Comparison of ENCODE assay signal across 15 mouse cellular contexts in the genomic region with DNA sequence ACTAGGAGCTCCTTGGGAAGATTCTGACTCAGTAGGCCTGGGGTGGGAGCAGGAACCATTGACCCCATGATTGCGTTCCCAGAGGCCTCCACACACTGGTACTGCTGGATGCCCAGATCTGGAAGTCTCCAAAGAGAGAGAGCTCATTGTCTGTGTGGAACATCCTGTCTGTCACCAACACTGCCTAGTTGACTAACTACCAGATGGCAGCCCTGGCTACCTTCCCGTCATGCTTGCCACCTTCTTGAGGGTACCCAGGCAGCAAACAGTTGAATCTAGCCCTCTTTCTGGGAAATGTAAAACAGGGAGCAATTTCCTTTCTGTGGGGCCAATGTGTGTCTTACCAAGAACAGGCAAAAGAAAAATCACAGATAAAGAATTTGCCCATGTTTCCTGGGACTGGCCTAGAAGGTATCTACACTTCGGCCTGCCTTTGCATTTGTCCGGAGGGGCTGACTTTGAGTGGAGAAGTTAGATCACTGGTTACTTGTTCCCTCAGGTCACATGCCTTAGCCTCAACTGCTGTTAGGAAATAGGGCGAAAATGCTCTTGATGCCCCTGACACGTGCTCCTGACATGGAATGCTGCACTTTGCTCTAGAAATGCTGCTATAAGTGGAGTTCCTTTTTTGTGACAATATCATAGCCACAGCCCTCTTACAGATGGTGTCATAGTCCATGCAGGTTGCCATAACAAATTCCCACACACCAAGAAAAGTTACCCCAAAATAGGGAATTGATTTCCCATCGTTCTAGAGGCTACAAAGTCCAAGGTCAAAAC. TPM values are rescaled to one million over a fixed set of nuclear protein-coding genes. Genes with fewer than 3 reads are reported as not detected.
DNase-seq lines count a peak whose midpoint lies in the region; ATAC-seq lines count a peak whose summit lies in the region.
"Had no signal": no experiment of that assay in that cellular context is flagged by ENCODE, and none has a peak within 500 bp of the region (broad histone marks: within the 10 kb centered on the region; RNA-seq: fewer than 3 reads in every experiment).

No protein-coding gene starts in this region.

- no peak for ATAC-seq in midbrain, embryonic 11.5 days (ENCODE audit: low FRiP score)
- no peak for ATAC-seq in midbrain, embryonic 16.5 days

- H3K36me3 ChIP-seq in midbrain, embryonic 11.5 days (ENCODE audit: control insufficient read depth, insufficient read depth, low read length), result no peaks in the 10 kb centered on the region
- no peaks in the 10 kb centered on the region for H3K36me3 ChIP-seq in midbrain, embryonic 16.5 days (ENCODE audit: control insufficient read depth, insufficient read depth, low read length)
- H3K36me3 ChIP-seq: embryonic facial prominence, embryonic 12.5 days; midbrain, embryonic 10.5 days had no signal

- no peaks in the 10 kb centered on the region for H3K27me3 ChIP-seq in midbrain, embryonic 11.5 days (ENCODE audit: control insufficient read depth, insufficient read depth, low read length)
- H3K27me3 ChIP-seq in midbrain, embryonic 16.5 days (ENCODE audit: control insufficient read depth, insufficient read depth, low read depth, low read length), result no peaks in the 10 kb centered on the region
- H3K27me3 ChIP-seq: embryonic facial prominence, embryonic 12.5 days had no signal

- WGBS in midbrain, embryonic 11.5 days, result 93% methylated on average over 7 of the region's 7 CpGs
- 96% methylated on average over 7 of the region's 7 CpGs for WGBS in midbrain, embryonic 16.5 days

- H3K9ac ChIP-seq in midbrain, embryonic 11.5 days (ENCODE audit: low read length), result no peak overlapping the region
- no peak overlapping the region for H3K9ac ChIP-seq in midbrain, embryonic 16.5 days (ENCODE audit: low read depth, low read length)
- H3K9ac ChIP-seq: embryonic facial prominence, embryonic 12.5 days; lung, embryonic 14.5 days had no signal

- H3K27ac ChIP-seq in brown adipose tissue, adult 24 weeks (replicated peaks; ENCODE audit: low read depth, low read length), result peak overlapping the region; percentile 46
- no peak overlapping the region for H3K27ac ChIP-seq in midbrain, embryonic 11.5 days (ENCODE audit: low read depth, low read length)
- H3K27ac ChIP-seq in midbrain, embryonic 16.5 days (ENCODE audit: low read length), result no peak overlapping the region
- H3K27ac ChIP-seq: embryonic facial prominence, embryonic 12.5 days; midbrain, embryonic 10.5 days had no signal

- H3K4me3 ChIP-seq in brown adipose tissue, adult 24 weeks (ENCODE audit: insufficient read depth, low read depth, low read length), result no peak overlapping the region
- H3K4me3 ChIP-seq in midbrain, embryonic 11.5 days (ENCODE audit: low read depth, low read length), result no peak overlapping the region
- H3K4me3 ChIP-seq in midbrain, embryonic 16.5 days (ENCODE audit: low read depth, low read length), result no peak overlapping the region
- H3K4me3 ChIP-seq: embryonic facial prominence, embryonic 12.5 days; midbrain, embryonic 10.5 days had no signal

- no peak overlapping the region for H3K4me2 ChIP-seq in midbrain, embryonic 11.5 days
- H3K4me2 ChIP-seq in midbrain, embryonic 16.5 days (ENCODE audit: low read length), result no peak overlapping the region
- H3K4me2 ChIP-seq: embryonic facial prominence, embryonic 12.5 days; heart, embryonic 11.5 days; lung, embryonic 14.5 days had no signal

- peak; percentile 25 to 30 for DNase-seq in frontal cortex, postnatal 25 days (ENCODE audit: low spot score in 2 of 2)
- no peak for DNase-seq in frontal cortex, postnatal 14 days (ENCODE audit: low spot score in 2 of 2)
- peak; percentile 73 for DNase-seq in layer of hippocampus, adult 9-11 months
- peak; percentile 71 for DNase-seq in right cerebral cortex, postnatal 10 days (ENCODE audit: low spot score in 2 of 2)
- DNase-seq in midbrain, embryonic 11.5 days (ENCODE audit: low spot score, missing footprints), result no peak
- DNase-seq in heart, adult 9 months (ENCODE audit: low spot score in 2 of 2), result no peak
- DNase-seq: adrenal gland, adult 8-10 months; gastrocnemius, postnatal 10 days; kidney, postnatal 25 days; lung, embryonic 14.5 days had no signal

- H3K4me1 ChIP-seq in brown adipose tissue, adult 24 weeks (ENCODE audit: control insufficient read depth, insufficient read depth, insufficient read length, low read length), result peaks cover 16% of the 10 kb centered on the region
- H3K4me1 ChIP-seq in midbrain, embryonic 11.5 days (ENCODE audit: control insufficient read depth, insufficient read depth, low read length), result no peaks in the 10 kb centered on the region
- peaks cover 14% of the 10 kb centered on the region for H3K4me1 ChIP-seq in midbrain, embryonic 16.5 days (ENCODE audit: control insufficient read depth, insufficient read depth, low read length)

- H3K9me3 ChIP-seq in midbrain, embryonic 11.5 days (ENCODE audit: control insufficient read depth, low read length), result no peaks in the 10 kb centered on the region
- H3K9me3 ChIP-seq in midbrain, embryonic 16.5 days (replicated peaks; ENCODE audit: control insufficient read depth, low read length, poor library complexity, severe bottlenecking), result no peaks in the 10 kb centered on the region
- H3K9me3 ChIP-seq: embryonic facial prominence, embryonic 12.5 days; midbrain, embryonic 10.5 days had no signal

RNA-seq across cellular contexts. Expression of a gene that starts 40.6 kb away (rescaled TPM):
- 2.0 and 4.1 TPM in 2 replicates for polyA plus RNA-seq in brown adipose tissue, adult 24 weeks (2012; ENCODE audit: insufficient read depth, insufficient read length, missing spikeins)
- polyA plus RNA-seq in midbrain, embryonic 11.5 days (2014; fragmentation: Nextera tagmentation; extraction: Ambion mirVana), result 1.0 and 1.7 TPM in 2 replicates
- polyA plus RNA-seq in midbrain, embryonic 16.5 days (2015; fragmentation: Nextera tagmentation; extraction: Ambion mirVana), result 3.5 and 4.9 TPM in 2 replicates

Comparison
In these comparisons a context has a peak if more than half of its experiments do, and no peak if none do; other contexts are left out.
1. DNase-seq: peak in frontal cortex, postnatal 25 days (2 of 2), layer of hippocampus, adult 9-11 months (single experiment) and right cerebral cortex, postnatal 10 days (2 of 2); none in frontal cortex, postnatal 14 days (0 of 2), midbrain, embryonic 11.5 days (single experiment) and heart, adult 9 months (0 of 2).